Mouse (Mus musculus): ENCODE measurements around the gene 1110008P14Rik.

1110008P14Rik gene

DNA sequence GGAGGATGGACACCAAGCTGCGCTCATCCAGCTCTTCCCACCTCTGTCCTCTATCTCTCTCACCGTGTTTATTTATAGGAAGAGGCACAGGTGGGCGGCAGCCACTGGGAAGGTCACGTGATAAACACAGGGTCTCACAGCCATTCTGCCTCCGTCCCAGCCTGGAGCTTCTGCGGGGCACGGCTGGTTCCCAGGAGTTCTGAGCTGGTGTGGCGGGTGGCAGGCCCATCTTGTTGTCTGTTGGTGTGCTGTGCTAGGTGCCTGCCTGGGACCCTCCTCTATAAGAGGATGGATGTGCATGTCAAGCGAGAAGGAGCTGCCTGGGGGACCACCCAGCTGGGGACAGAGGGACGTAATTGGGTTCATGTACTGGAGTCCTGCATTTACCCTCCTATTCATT lies 23.4 kb downstream of the 1110008P14Rik start:
- no peak for TF ChIP-seq GATA4 (IDR thresholded peaks at IDR 0.05; ENCODE audit: insufficient replicate concordance, low read length)

DNA sequence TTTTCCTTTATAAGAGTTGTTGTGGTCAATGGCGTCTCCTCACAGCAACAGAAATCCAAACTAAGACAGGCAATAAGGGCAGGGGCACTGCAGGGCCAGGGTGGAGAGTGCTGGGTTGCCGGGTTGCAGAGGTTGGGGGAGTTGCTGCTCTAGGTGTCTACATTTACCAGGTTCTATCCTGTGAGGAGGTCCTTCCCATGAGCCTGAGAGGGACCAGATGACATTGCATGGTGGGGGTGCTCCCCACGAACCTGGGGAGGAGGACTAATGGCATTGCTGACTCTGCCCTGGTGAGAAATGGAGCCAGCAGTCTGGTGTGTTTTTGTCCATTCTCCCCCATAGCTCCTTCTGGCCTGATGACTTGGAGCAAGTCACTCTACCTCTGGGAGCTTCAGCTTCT lies 24.0 kb downstream of the 1110008P14Rik start:
- no peak for TF ChIP-seq GATA4 (IDR thresholded peaks at IDR 0.05; ENCODE audit: insufficient replicate concordance, low read length)

DNA sequence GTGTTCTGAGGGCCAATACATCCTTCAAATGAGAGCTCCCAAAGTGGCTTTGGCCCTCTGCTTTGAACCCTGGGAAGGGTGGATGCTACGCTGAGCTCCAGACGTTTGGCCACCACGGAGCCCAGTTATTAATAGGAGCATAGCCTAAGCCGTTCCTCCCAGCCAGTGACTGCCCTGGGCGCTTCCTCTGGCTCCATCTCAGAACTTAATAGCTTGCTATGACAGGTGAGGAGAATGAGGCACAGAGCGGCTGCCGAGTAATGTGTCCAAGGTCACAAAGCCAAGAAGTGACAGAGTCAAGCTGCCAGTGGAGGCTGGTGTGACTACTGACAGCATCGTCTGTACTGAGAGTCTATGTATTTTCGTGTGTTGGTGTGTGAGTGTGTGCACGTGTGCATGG lies 25.5 kb downstream of the 1110008P14Rik start:
- no peak for TF ChIP-seq GATA4 (IDR thresholded peaks at IDR 0.05; ENCODE audit: insufficient replicate concordance, low read length)

DNA sequence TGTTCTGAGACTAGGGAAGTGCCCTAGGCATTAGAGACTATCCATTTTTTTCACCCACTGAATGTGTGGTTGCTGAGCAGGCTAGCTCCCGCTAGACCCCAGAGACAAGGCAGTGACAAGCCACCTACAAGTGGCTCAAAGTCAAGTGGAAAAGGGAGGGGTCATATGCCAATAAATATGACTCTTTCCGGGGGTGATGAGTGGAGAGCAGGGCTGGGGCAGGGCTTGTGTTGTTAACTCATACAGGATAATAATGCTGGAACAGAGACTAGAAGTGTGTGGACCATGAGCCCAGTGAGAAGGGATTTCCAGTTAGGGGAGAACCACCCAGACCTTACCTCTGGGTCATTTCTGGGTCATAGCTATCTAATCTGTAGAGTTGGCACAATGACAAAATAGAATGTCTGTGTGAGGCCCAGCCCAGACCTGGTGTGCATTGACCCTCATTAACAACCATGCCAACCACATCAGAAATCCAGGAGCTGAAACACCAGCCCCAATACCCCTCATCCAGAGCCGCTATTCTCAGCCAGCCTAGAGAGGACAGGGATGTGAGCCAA lies 27.3 kb downstream of the 1110008P14Rik start:
- no peak for TF ChIP-seq GATA4 (IDR thresholded peaks at IDR 0.05; ENCODE audit: insufficient replicate concordance, low read length)

DNA sequence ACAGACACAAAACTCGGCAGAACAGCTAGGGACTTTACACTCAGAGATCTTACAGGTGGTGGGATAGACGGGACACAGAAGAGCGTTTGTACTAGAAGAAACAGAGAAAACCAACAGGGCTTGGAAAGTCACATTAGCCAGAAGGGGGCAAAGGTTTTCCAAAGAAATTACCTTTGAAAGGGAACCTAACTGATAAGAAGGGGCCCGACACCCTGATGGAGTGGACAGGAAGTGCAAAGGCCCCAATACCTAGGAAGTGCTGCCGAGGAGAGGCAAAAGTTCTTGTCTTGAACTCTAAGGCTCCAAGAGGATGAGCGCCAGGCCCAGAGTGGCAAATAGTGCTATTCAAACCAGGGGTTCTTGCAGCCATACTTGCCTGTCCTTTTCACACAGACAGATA lies 27.9 kb downstream of the 1110008P14Rik start:
- no peak for TF ChIP-seq GATA4 (IDR thresholded peaks at IDR 0.05; ENCODE audit: insufficient replicate concordance, low read length)

DNA sequence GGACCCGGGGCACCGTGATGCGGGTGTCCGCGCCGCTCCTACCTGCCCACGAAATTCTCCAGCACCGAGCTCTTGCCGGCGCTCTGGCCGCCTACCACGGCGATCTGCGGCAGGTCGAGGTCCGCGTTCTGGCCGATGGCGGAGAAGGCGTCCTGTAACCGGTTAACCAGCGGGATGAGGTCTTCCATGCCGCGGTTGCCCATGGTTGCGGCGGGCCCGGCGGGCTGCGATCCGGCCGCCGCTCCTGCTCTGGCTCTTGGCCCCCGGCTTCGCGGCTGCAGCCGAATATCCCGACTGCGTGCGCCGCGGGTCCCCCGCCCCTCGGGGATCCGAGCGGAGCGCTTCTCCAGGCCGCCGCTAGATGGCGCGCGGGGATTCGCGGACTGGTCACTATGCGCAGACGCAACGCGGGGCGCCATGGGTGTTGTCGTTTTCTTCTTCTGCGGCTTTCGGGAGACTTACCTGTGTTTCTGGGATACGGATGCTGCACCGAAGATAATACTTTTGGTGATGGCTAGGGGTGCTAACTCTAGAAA lies 28.7 kb downstream of the 1110008P14Rik start, which contains the start of gene Dnm1:
Gene Dnm1, minus strand, starts transcription at position 332 of the 536 bp plus-strand sequence.
- TF ChIP-seq GATA4 (IDR thresholded peaks at IDR 0.05; ENCODE audit: insufficient replicate concordance, low read length), result no peak

DNA sequence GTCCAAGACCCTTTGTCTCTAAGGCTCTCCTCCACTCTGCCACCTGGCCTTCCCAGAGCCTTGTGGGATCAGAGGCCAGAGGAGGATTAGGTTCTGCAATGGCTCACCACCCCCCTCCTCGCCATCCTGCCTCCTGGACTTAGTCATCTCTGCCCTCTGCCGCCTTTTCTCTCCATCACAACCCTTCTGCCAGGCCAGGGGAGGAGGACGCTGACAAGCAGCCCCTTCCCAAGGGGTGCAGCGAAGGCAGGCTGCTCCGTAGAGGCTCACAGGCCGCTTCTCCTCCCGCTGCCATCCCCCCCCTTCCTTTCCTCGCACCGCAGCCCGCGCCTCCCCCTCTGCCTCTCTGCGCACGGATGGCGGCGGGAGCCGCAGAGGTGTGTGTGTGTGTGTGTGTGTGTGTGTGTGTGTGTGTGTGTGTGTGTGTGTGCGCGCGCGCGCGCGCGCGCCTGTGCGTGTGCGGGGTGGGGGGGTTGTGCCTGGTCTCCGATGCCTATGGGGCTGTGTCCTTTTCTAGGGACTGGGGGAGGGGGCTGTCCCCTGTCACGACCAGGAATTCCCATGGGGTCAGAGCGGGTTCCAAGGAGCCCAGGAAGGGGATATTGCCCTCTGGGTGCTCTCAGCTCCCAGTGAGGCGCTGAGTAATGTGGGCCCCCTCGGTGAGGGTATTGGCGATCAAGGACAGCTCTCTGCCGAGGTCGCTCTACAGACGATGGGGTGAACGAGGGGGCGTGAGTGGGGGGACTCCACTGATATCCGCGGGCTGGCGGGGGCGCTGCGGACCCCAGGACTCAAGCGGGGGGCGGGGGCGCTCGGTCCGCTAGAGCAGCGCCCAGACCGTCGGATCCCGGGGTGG lies 29.4 kb downstream of the 1110008P14Rik start, which contains the start of gene Ciz1:
Gene Ciz1, plus strand, starts transcription at position 177 of the 856 bp plus-strand sequence.
- no peak for TF ChIP-seq GATA4 (IDR thresholded peaks at IDR 0.05; ENCODE audit: insufficient replicate concordance, low read length)

DNA sequence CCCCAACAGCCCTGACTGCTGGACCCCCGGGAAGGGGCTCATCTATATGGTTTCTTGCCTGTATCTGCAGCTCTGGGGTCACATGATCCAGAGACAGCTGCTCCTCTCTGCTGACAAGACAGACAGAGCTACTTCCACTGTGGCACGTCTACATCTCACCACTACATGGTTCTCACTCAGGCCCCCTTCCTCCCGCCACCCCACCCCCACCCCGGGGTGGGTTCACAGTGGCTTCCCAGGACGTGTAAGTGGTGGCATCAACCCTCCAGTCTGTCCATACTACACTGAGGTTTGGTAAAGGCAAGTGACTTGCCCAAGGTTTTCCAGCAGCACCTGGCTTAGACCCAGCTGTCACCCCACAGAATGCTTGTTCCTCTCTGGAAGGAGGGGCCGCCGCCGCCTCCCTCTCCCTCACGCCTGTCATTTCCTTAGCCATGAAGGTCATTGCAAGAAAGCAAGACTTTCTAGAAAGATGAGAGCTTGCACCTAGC lies 30.2 kb downstream of the 1110008P14Rik start:
- TF ChIP-seq GATA4 (IDR thresholded peaks at IDR 0.05; ENCODE audit: insufficient replicate concordance, low read length), result no peak

DNA sequence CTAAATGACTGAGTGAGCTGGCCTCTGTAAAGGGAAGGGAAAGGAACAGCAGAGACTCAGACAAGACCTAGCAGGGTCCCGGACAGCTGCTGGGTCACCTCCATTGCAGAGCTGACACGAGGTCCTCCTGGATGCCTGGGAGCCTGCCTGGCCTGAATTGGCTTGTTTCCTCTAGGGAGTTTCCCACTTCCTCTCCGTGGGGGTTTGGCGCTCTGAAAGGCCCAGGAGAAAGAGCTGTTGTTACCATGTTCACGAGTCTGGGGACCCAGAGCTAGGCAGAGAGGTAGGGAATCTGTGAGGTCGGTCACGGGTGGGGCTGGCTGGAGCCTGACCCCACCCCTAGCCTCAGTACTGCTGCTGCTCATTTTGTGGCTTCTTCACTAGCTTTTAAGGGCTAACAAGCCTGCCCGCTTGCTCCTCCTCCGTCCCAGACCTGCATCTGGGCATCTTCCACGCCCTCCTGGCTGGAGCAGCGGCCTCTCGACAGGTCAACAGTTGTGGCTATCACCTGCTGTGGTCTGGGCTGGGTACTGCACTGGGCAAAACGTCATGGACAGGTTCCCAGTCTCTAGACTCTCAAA lies 31.2 kb downstream of the 1110008P14Rik start:
- no peak for TF ChIP-seq GATA4 (IDR thresholded peaks at IDR 0.05; ENCODE audit: insufficient replicate concordance, low read length)

DNA sequence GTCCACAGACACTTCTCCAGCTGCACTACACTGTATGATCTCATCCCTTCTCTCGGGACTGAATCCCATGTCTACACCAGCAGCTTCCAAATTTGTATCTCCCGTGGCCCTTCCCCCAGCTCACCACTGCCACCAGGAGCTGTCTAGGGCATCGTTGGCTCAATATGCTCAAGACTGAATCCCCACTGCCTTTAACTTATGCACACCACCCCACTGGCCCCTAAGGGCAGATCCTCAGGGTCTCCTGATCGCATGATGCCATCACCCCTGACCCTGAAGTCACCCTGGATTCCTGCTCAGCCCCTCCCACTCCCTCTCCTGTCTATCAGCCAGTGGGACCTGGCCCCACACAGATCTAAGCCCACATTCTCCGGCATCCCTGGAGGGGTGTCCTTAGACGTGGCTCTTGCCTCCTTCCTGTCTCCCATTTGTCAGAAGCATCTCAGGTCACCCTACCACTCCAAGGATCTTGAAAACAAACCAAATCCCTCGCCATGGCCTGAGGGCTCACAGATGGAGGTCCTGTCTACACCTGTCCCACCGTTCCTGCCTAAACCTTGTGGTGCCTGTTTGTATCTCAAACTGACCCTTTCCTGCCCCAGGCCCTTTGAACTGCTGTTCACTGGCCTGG lies 32.0 kb downstream of the 1110008P14Rik start:
- no peak for TF ChIP-seq GATA4 (IDR thresholded peaks at IDR 0.05; ENCODE audit: insufficient replicate concordance, low read length)

DNA sequence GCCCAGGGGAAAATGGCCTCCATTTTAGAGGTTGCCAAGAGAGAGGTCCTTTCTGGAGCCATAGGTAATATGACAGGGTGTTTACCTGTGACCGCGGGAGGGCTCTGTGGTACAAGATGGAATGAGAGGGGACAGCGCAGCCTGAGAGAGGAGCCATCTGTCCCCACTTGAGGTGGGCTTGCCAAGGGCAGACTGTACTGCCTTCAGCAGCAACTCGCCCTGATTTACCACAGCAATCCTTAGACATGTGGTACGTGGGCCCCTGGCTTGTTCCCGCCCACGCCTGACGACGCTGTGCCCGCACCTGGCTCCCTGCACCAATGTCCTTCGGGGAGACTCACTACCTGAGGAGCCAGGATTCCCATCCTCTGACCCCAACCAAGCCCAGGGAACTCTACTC lies 33.4 kb downstream of the 1110008P14Rik start:
- TF ChIP-seq GATA4 (IDR thresholded peaks at IDR 0.05; ENCODE audit: insufficient replicate concordance, low read length), result no peak

DNA sequence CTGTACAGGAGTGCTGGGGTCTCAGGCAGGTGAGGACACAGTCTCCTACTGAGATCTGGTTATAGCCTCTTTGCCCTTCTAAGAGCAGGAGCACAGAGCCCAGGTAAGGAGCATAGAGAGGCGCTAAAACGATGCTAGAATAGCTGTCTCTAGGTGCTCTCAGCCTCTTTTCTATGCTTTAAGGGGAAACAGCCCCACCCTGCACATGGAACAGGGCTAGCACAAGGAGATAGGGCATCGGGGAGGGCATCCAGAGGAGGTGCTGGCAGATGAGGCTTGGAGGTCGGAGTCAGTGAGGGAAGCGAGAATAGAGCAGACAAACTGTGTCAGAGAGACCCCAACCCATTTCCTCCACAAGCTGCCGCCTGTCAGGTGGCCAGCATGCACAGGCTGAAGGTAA lies 34.7 kb downstream of the 1110008P14Rik start:
- TF ChIP-seq GATA4 (IDR thresholded peaks at IDR 0.05; ENCODE audit: insufficient replicate concordance, low read length), result no peak

DNA sequence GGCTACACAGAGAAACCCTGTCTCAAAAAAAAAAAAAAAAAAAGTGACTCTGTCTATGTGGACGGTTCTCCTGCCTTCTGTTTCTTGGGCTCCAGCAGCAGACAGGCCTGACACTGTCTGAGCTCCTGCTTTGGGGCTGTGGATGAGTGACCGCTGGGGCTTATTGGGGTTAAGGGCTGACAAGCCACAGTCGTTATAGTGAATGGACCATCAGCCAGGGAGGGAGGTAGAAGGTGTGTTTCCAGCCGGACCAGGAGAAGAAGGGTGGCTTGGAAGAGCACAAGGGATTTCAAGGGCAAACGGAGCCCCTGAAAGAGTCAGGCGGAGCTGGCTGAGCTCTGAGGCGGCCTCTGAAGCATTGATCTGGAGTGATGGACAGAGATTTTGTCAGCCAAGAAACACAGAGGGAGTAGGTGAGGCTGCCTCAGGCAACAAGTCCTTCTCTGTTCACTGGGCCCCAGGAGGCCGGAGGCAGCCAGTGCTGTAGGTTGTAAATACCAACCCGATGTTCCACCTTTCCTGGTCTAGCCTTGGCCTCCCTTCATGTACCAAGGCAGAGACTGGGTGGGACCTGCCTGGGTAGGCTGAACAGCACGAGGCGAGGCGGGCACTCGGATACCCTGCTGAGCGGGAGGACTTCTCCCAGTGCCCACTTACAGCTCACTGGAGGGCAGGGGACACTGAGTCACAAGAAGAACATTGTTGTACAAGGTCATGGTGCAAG lies 37.0 kb downstream of the 1110008P14Rik start:
- no peak for TF ChIP-seq GATA4 (IDR thresholded peaks at IDR 0.05; ENCODE audit: insufficient replicate concordance, low read length)

DNA sequence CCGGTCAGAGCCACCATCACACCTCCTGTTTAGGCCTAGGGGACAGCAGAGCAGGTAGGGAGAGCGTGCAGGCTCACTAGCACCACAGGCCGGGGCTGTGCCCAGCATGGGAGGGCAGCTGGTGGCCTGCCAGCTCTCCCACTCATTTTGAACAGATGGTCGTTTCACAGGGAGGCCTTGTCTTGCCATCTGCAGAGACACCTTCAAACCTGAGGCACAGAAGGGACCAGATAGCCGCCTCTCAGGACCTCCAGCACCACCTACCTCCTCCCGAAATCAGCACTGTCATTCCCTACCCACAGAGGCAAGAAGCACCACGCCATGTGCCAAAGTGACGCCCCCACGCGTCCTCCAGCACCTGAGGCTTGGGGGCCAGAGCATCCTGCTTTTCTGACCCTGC lies 37.7 kb downstream of the 1110008P14Rik start:
- TF ChIP-seq GATA4 (IDR thresholded peaks at IDR 0.05; ENCODE audit: insufficient replicate concordance, low read length), result no peak

DNA sequence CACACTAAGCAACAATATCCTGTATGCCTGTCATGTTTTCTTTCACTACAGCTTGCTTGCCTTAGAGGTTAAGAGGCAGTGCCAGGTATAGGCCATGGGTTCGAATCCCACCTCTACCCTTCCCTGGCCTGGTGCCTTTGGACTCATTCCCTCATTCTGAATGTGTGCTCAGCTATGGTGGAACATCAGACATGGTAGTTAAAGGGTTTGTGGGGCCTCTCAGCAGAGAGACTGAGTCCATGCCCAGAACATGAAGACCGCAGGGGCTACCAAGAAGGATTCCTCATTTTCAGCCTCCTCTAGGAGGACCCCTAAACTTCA lies 38.4 kb downstream of the 1110008P14Rik start:
- no peak for TF ChIP-seq GATA4 (IDR thresholded peaks at IDR 0.05; ENCODE audit: insufficient replicate concordance, low read length)

All from liver, adult (tissue).